Mouse (Mus musculus): ENCODE results near the gene Mdh2.

Gene Mdh2

GRCm38 (mm10) chr5:135835492-135835858 is 57.2 kb downstream of the Mdh2 start:
- DNase-seq (ENCODE audit: low spot score): no peak

- DNase-seq (ENCODE audit: low spot score): no peak
These were observed 57.7 kb downstream of the Mdh2 start for GRCm38 (mm10) chr5:135835981-135836380.

Data from embryo, embryonic 10 days (tissue).